Mouse (Mus musculus) cerebellum, adult 11-12 months (tissue): ENCODE measurements at regions not wholly inside any gene's neighbourhood (a gene's known extent, or its start where the extent isn't known, plus 50 kb on each side); places are given as distances from the start of the nearest gene placed in this dataset.

Source experiments
- DNase-seq: peaks from one replicate; pipeline ENCODE4 v3.0.0; 2022

DNA sequence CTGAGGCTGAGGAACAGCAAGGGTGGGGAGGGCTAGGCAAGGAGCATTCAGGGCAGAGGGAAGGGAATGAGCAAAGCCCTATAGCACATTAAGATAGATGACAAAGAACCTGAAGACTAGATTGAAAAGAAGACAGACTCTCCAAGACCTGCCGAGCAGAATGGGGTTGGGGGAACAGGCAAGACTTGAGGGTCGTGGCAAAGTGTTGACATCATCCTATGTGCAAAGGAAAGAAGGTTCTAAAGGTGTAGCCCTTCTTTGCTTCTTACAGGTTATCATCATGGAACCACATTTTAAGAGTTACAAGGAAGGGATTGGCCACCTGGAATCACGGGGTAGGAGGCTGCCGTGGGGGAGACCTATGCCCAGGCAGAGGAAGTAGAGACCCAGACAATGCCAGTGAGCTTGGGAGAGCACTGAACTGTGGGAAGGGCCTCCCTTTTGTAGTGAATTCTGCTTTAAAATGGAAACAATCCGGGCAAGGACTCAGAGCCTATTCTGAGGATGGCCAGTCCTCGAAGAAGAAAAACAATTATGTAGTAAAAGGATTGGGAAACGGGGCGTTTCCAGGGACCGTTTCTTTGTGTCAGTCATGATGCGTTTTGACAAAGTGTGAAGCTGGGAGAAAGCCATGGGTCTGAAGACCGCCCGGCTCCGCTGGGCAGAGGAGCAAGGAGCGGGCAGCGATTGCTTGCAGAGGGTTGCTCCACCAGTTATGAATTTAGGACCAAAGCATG, 55.5 kb upstream of the Cox10 start:
- no peak for DNase-seq
